10 mouse cellular contexts compared by ENCODE assay signal in genomic region chr3:135328560-135328959, GRCm38 (mm10). TPM values are rescaled to one million over a fixed set of nuclear protein-coding genes. Genes with fewer than 3 reads are reported as not detected.
A peak's percentile ranks its signal among the peaks of the same experiment; 100 is the strongest.
DNase-seq lines count a peak whose midpoint lies in the region; ATAC-seq lines count a peak whose summit lies in the region.
"Had no signal": no experiment of that assay in that cellular context is flagged by ENCODE, and none has a peak within 500 bp of the region (broad histone marks: within the 10 kb centered on the region; RNA-seq: fewer than 3 reads in every experiment).

No protein-coding gene starts in this region.

- no peak overlapping the region for H3K4me2 ChIP-seq in liver, embryonic 12.5 days
- no peak overlapping the region for H3K4me2 ChIP-seq in liver, embryonic 11.5 days

- 24% methylated on average over 3 of the region's 3 CpGs for WGBS in liver, embryonic 12.5 days (ENCODE audit: insufficient replicate concordance)
- WGBS in liver, embryonic 11.5 days = 33% methylated on average over 3 of the region's 3 CpGs

- H3K36me3 ChIP-seq in liver, embryonic 12.5 days = no peaks in the 10 kb centered on the region
- no peaks in the 10 kb centered on the region for H3K36me3 ChIP-seq in liver, embryonic 11.5 days (ENCODE audit: control insufficient read depth, insufficient read depth, low read length)

- H3K9ac ChIP-seq in liver, embryonic 12.5 days = no peak overlapping the region
- H3K9ac ChIP-seq in liver, embryonic 11.5 days (ENCODE audit: low read depth, low read length) = no peak overlapping the region

- 0 out of 2 replicates have a peak, but pooled peaks have one; percentile 36 for ATAC-seq in cerebellum, adult (ENCODE audit: insufficient number of reproducible peaks, low FRiP score, low TSS enrichment)
- no peak for ATAC-seq in liver, embryonic 12.5 days
- peak; percentile 49; the same call in 1 of the 2 replicates for ATAC-seq in liver, embryonic 11.5 days (replicated peaks; ENCODE audit: low FRiP score)

- H3K27me3 ChIP-seq in liver, embryonic 12.5 days (replicated peaks) = no peaks in the 10 kb centered on the region
- H3K27me3 ChIP-seq in liver, embryonic 11.5 days (replicated peaks; ENCODE audit: control insufficient read depth, insufficient read depth, low read length) = no peaks in the 10 kb centered on the region

- no peak overlapping the region for H3K4me3 ChIP-seq in liver, embryonic 12.5 days
- H3K4me3 ChIP-seq in liver, embryonic 11.5 days (ENCODE audit: low read depth, low read length) = no peak overlapping the region

- no peaks in the 10 kb centered on the region for H3K4me1 ChIP-seq in liver, embryonic 12.5 days
- no peaks in the 10 kb centered on the region for H3K4me1 ChIP-seq in liver, embryonic 11.5 days (replicated peaks; ENCODE audit: control insufficient read depth, insufficient read depth, low read length)

- no peak for DNase-seq in cerebellum, adult 11 months
- peak; percentile 67 for DNase-seq in liver
- peak; percentile 75 for DNase-seq in adrenal gland, postnatal 10 days
- peak; percentile 57 for DNase-seq in gastrocnemius, postnatal 10 days
- no peak for DNase-seq in liver, embryonic 11.5 days (ENCODE audit: low spot score)
- DNase-seq in spleen, adult 12 weeks (ENCODE audit: low spot score) = peak; percentile 37

- H3K27ac ChIP-seq in liver, embryonic 12.5 days = no peak overlapping the region
- H3K27ac ChIP-seq in liver, embryonic 11.5 days (ENCODE audit: low read depth, low read length) = no peak overlapping the region

- H3K9me3 ChIP-seq in liver, embryonic 12.5 days (replicated peaks) = no peaks in the 10 kb centered on the region
- H3K9me3 ChIP-seq in liver, embryonic 11.5 days (ENCODE audit: control insufficient read depth, low read length) = no peaks in the 10 kb centered on the region

RNA-seq across cellular contexts. Expression of gene Slc9b1, which starts 19.3 kb away (rescaled TPM):
- polyA plus RNA-seq in liver, embryonic 12.5 days (2016; fragmentation: Nextera tagmentation; extraction: Ambion mirVana) = 0.07 and 0.25 TPM in 2 replicates
- total RNA-seq in adrenal gland, postnatal 10 days (2021) = under 1 TPM; 0.45 to 0.84 TPM
- not detected for total RNA-seq in gastrocnemius, postnatal 10 days (2021)
- polyA plus RNA-seq in liver, embryonic 11.5 days (2014; fragmentation: Nextera tagmentation; extraction: Ambion mirVana) = 0.16 and 0.23 TPM in 2 replicates
- polyA plus RNA-seq: C2C12; heart, embryonic 14.5 days had no signal

RNA-seq across cellular contexts. Expression of gene Slc9b2, which starts 21.1 kb away (rescaled TPM):
- polyA plus RNA-seq in liver, embryonic 12.5 days (2016; fragmentation: Nextera tagmentation; extraction: Ambion mirVana) = 0.24 and 0.49 TPM in 2 replicates
- total RNA-seq in adrenal gland, postnatal 10 days (2021) = 1 to 10 TPM; 1.8 to 4.2 TPM
- total RNA-seq in gastrocnemius, postnatal 10 days (2021) = 1 to 10 TPM in 1 of 2 experiments, under 1 TPM in 1; 0.23 to 7.5 TPM
- 0.62 and 1.0 TPM in 2 replicates for polyA plus RNA-seq in liver, embryonic 11.5 days (2014; fragmentation: Nextera tagmentation; extraction: Ambion mirVana)

RNA-seq across cellular contexts. Expression of gene Bdh2, which starts 47.5 kb away (rescaled TPM):
- polyA plus RNA-seq in liver, embryonic 12.5 days (2016; fragmentation: Nextera tagmentation; extraction: Ambion mirVana) = 0.49 and 0.61 TPM in 2 replicates
- 1 to 10 TPM; 2.8 to 3.5 TPM for total RNA-seq in adrenal gland, postnatal 10 days (2021)
- total RNA-seq in gastrocnemius, postnatal 10 days (2021) = 1 to 10 TPM; 4.4 to 5.6 TPM
- 1.3 and 1.7 TPM in 2 replicates for polyA plus RNA-seq in liver, embryonic 11.5 days (2014; fragmentation: Nextera tagmentation; extraction: Ambion mirVana)

Comparison
In these comparisons a context has a peak if more than half of its experiments do, and no peak if none do; other contexts are left out.
1. DNase-seq: peak in liver (single experiment), adrenal gland, postnatal 10 days (single experiment), gastrocnemius, postnatal 10 days (single experiment) and spleen, adult 12 weeks (single experiment); none in cerebellum, adult 11 months (single experiment) and liver, embryonic 11.5 days (single experiment).